Mouse (Mus musculus) small intestine, adult 2 months (tissue): ENCODE data around the gene Wfdc15a. TPM values are rescaled to one million over a fixed set of nuclear protein-coding genes. Genes with fewer than 3 reads are reported as not detected.

ENCODE experiments used
- H3K27ac ChIP-seq: fragments of 200-500 bp; 2 replicates; pipeline ENCODE4 v1.5.1; 2012; ENCODE audit warnings: low read depth, low read length, control low read depth, inconsistent platforms; ENCODE audit not compliant: insufficient read depth
- H3K27me3 ChIP-seq: fragments of 200-500 bp; 2 replicates; pipeline ENCODE4 v1.6.1; 2012; ENCODE audit warnings: mild to moderate bottlenecking, moderate library complexity, low read length, inconsistent platforms; ENCODE audit not compliant: control insufficient read depth, insufficient read depth
- H3K36me3 ChIP-seq: fragments of 200-500 bp; 2 replicates; pipeline ENCODE4 v1.6.1; 2012; ENCODE audit warnings: mild to moderate bottlenecking, low read length, control low read depth, inconsistent platforms; ENCODE audit not compliant: control insufficient read depth, insufficient read depth
- H3K4me1 ChIP-seq: fragments of 200-500 bp; 2 replicates; pipeline ENCODE4 v1.6.1; 2012; ENCODE audit warnings: low read length, inconsistent platforms, mixed read lengths; ENCODE audit not compliant: control insufficient read depth, insufficient read depth, insufficient read length
- H3K4me3 ChIP-seq: fragments of 200-500 bp; 2 replicates; pipeline ENCODE4 v1.5.1; 2012; ENCODE audit warnings: low read depth, mild to moderate bottlenecking, control low read depth, inconsistent platforms, low read length, moderate library complexity
- CTCF ChIP-seq: fragments of 200-500 bp; IDR thresholded peaks from 2 replicates; pipeline ENCODE4 v1.5.1; 2012; ENCODE audit warnings: low read depth, mild to moderate bottlenecking, control low read depth, inconsistent platforms, low read length, moderate library complexity, mixed read lengths; ENCODE audit not compliant: insufficient replicate concordance, insufficient read length; ENCODE audit errors: extremely low read depth
- POLR2A ChIP-seq: fragments of 200-500 bp; IDR thresholded peaks from 2 replicates; pipeline ENCODE4 v1.6.1; 2012; ENCODE audit warnings: low read depth, mild to moderate bottlenecking, control low read depth, inconsistent platforms, low read length, moderate library complexity
- WGBS: fragments of 180-500 bp; shearing (Covaris S2); methylation state at CpG from one replicate; pipeline ENCODE4 v1.1.7; 2018; 5-methylcytosine and 5-hydroxymethylcytosine counted together
- polyA plus RNA-seq: library from polyadenylated mRNA; depleted of rRNA; stranded (reverse); fragments of >200 nt; gene quantifications from 2 replicates; pipeline ENCODE4 v1.2.3, GENCODE M21; 2012; rRNA removed

The Wfdc15a gene
- not detected in 2 replicates for polyA plus RNA-seq

DNA sequence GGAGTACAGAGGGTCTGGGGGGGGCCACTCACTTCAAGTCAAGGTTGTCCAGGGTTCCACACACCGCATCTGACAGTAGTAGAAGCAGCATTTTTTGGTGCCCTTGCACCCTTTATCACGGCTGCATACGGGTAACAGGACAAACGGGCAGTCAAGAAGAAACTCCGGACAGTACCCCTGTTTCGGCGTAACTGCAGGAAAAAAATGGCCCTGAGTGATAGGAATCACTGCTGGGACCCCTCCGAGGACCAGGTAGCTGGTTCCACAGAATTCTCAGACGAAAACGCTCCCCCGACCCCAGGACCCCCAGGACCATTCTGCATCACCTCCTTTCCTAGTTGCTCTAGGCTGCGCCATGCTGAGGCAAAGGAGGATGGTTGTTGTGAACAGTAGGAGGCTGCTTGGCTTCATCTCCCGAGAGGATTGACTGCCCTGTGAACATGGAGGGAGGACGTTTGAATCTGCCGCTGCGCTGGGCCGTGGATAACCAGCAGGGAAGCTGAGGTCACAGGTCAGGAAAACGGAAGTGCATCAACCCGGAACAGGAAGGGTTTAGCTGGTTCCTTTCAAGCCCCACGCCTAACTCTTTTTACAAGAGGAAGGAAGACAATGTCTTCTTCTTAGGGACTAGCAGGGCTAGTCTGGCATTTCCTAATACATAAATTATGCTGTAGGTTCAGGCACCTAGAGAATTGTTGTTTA, at the start of gene Wfdc15a:
Wfdc15a (minus strand) TSS at position 505 of the 702 bp plus-strand sequence.
- TF ChIP-seq CTCF (no peak), POLR2A (no peak)
- H3K27ac ChIP-seq: no peak within 1 kb of the TSS
- H3K27me3 ChIP-seq: no peaks in the 10 kb centered on the region

DNA sequence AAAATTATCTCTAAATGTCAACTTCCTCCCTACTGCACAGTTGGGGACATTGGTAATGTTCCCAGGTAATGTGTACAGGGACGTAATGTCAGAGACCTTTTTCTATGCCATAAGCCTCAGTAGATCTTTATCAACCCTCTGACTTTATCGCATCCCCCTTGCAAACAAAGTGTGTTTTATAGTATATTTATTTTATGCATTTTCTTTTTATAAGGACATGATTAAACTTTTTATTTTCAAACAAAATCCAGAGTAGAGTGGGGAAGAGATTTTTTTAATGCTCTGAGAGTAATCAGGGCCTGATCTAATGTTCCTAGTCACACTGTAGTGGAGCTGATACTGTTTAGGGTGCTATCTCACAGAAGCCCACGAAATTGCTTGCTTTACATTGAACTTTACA, 38.4 kb upstream of the Wfdc15a start, which contains the start of gene Svs2:
Svs2 (minus strand) TSS at position 101 of the 400 bp plus-strand sequence.
- Histone ChIP-seq H3K27ac (no peak within 1 kb of the TSS), H3K4me3 (no peak within 1 kb of the TSS), H3K36me3 (no peaks in the 10 kb centered on the region), H3K4me1 (no peaks in the 10 kb centered on the region), H3K27me3 (no peaks in the 10 kb centered on the region)
- 73% methylated on average over 3 of the region's 3 CpGs for WGBS
- TF ChIP-seq POLR2A (no peak), CTCF (no peak)

More for the DNA sequence above, at the start of gene Wfdc15a:
- Histone ChIP-seq H3K36me3 (no peaks in the 10 kb centered on the region), H3K4me1 (no peaks in the 10 kb centered on the region), H3K4me3 (no peak within 1 kb of the TSS)
- WGBS: 78% methylated on average over 20 of the region's 20 CpGs

DNA sequence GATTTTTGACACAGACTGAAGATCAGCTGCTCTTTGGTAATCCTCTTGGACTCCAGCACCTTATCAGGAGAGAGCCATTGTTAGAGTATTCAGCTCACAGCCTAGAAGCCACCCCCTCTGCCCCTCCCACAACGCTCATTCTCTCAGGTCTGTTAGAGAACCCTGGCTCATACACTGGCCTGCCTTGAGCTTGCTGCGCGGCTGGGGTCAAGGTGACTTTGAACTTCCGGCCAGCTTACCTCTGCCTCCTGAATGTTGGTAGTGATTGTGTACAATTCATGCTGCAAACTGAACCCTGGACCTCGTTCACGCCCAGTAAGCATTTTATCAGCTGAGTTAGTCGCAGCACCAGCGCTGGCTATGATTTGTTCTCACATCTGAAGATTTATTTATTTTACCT, 32.7 kb upstream of the Wfdc15a start:
- Histone ChIP-seq H3K4me1 (peaks cover 4% of the 10 kb centered on the region; the same call in 1 of the 2 replicates), H3K27ac (no peak overlapping the region), H3K36me3 (no peaks in the 10 kb centered on the region), H3K4me3 (no peak overlapping the region), H3K27me3 (no peaks in the 10 kb centered on the region)
- TF ChIP-seq POLR2A (no peak), CTCF (no peak)
- WGBS: 30% methylated on average over 8 of the region's 8 CpGs

DNA sequence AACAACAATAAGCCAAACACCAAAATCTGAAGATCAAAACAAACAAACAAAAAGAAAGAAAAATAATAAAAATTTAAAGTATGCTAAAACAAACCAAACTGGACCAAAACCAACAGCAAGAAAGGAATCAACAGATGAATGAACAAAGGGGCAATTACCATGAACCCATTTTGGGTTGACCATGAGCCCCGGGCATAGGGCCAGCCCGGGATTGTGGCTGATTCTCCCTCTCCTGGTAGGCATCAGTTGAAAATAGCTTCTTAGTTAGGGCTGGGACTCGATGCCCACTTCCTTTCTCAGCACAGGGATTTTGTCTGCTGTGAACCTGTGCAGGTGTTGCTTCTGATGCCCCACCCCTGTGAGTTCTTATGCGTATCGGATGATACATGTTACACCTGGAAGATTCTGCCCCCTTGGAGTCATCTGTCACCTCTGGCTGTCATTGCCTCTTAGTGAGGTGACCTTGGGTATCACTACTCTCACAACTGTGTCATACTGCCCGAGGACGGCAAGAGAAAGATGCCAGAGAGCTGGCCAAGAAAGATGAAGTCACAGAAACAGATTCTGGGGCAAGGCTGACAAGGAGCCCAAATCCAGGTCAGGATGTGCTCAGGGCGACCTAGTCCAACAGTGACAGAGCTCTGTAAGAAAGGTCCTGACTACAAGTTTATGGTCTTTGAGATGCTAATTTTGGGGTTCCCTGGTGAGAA, 28.6 kb upstream of the Wfdc15a start:
- TF ChIP-seq POLR2A (no peak), CTCF (no peak)
- no peak overlapping the region for H3K27ac ChIP-seq
- peaks cover 4% of the 10 kb centered on the region; the same call in 1 of the 2 replicates for H3K4me1 ChIP-seq
- H3K4me3 ChIP-seq: no peak overlapping the region
- WGBS: 78% methylated on average over 8 of the region's 8 CpGs
- H3K27me3 ChIP-seq: no peaks in the 10 kb centered on the region
- no peaks in the 10 kb centered on the region for H3K36me3 ChIP-seq

DNA sequence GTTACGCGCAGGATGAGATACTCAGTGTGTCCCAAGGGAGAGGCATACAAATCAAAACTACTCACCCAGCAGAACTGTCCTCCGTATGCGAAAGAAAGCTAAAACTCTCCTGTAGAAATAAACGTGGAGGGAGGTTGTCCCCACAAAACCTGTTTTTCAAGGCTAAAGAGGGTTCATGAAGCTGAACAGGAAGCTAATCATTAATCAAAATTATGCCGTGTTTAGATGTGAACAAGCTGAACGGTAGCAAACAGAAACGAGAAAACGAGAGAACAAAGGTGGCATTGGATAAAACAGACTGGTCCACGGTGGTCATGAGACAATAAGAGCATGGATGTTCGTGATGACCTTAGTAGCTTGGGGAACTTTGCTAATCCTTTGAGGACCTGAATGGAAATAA, 21.6 kb upstream of the Wfdc15a start, which contains the start of gene Wfdc15b:
Wfdc15b (minus strand) TSS at position 139 of the 400 bp plus-strand sequence.
- Histone ChIP-seq H3K4me3 (no peak within 1 kb of the TSS), H3K27me3 (no peaks in the 10 kb centered on the region), H3K36me3 (no peaks in the 10 kb centered on the region), H3K4me1 (no peaks in the 10 kb centered on the region), H3K27ac (no peak within 1 kb of the TSS)
- TF ChIP-seq CTCF: no peak
- no peak for TF ChIP-seq POLR2A
- 19% methylated on average over 11 of the region's 11 CpGs for WGBS

DNA sequence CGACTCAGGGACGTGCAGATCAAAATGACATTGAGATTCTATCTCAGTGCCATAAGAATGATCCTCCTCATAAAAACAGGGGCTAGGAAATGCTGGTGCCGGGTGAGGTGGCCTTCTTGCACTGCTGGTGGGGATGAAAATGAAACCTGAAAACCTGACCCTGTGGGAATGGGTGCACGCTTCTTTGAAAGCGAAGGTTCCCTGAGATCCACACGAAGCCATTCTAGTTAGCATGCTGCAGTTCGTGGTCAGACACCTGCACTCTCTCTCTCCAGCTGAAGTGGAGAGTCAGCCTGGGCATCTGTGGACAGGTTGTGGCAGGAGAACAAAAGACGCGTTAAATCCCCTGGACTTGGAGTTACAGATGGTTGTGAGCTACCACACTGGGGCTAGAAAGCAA, 19.4 kb upstream of the Wfdc15a start:
- no peaks in the 10 kb centered on the region for H3K4me1 ChIP-seq
- no peak overlapping the region for H3K27ac ChIP-seq
- no peak for TF ChIP-seq POLR2A
- TF ChIP-seq CTCF: no peak
- 83% methylated on average over 9 of the region's 9 CpGs for WGBS
- H3K27me3 ChIP-seq: no peaks in the 10 kb centered on the region
- no peaks in the 10 kb centered on the region for H3K36me3 ChIP-seq
- H3K4me3 ChIP-seq: no peak overlapping the region

DNA sequence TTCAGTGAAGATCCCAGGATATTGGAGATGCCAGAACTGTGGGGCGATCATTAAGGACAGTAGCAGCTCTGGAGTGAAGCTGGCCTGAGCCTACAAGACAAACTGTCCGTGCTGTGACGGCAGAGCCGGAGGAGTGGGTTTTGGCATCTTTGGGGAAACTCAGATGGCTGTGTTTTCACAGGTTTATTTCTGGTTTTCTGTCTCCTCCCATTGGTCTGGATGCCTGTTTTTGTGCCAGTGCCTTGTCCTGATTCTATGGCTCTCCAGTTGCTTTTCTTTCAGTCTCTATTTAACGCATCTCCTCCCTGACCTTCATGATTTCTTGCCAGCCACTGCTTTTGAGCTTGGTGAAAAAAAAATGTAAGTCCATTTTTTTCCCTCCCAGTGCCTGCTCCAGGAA, 12.8 kb upstream of the Wfdc15a start:
- Histone ChIP-seq H3K27me3 (no peaks in the 10 kb centered on the region), H3K4me1 (no peaks in the 10 kb centered on the region), H3K36me3 (no peaks in the 10 kb centered on the region), H3K4me3 (no peak overlapping the region), H3K27ac (no peak overlapping the region)
- 90% methylated on average over 5 of the region's 5 CpGs for WGBS
- TF ChIP-seq POLR2A (no peak), CTCF (no peak)
